Mouse (Mus musculus): ENCODE results near the gene Ppp1r14d. TPM values are rescaled to one million over a fixed set of nuclear protein-coding genes. Genes with fewer than 3 reads are reported as not detected.

Gene Ppp1r14d
- total RNA-seq, 2 experiments from 2014 or later, result not detected

DNA sequence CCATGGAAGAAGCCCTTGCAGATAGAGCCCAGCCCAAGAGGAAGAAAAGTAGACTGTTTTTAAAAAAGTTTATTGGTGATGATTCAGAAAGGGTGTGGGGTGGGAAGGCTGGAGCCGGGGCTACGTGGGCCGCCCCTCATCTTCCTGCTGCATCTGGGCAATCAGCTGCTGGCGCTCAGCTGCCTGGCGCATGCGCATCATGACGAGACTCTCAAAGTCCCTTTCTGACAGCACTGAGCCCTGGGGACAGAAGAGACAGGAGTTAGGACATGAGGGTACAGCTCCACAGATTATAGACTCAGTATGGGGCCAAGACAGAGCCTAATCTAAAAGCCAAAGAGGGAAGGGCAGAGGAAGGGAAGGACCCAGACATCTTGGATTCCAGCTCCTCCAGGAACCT lies 57.3 kb downstream of the Ppp1r14d start:
- DNase-seq, result no peak

- peak; percentile 41 for DNase-seq
Measured at GRCm38 (mm10) chr2:119171574-119171973, 58.1 kb downstream of the Ppp1r14d start.

DNA sequence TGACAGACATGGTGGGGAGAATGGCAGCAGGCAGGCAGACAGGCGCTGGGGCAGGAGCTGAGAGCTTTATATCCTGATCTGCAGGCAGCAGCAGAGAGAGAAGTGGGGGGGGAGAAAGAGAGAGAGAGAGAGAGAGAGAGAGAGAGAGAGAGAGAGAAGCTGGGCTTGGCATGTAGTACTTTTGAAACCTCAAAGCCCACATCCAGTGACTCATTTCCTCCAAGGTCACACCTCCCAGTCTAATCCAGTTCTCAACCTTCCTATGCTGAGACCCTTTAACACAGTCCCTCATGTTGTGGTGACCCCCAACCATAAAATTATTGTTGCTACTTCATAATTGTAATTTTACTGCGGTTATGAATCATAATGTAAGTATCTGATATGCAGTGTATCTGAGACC lies 59.4 kb downstream of the Ppp1r14d start:
- no peak for DNase-seq

Other genes with a start within 250 kb of the Ppp1r14d start
- 10 to 100 TPM; 17.7 TPM for gene Ccdc32, start 200.5 kb downstream of the Ppp1r14d start, total RNA-seq (2021)
- 1 to 10 TPM; 5.0 to 5.6 TPM for gene Rpusd2, start 195.1 kb downstream of the Ppp1r14d start, total RNA-seq (2021)
- 1 to 10 TPM; 7.5 to 9.8 TPM for gene Knl1, start 182.8 kb downstream of the Ppp1r14d start, total RNA-seq (2021)
- gene Rad51, start 117.1 kb downstream of the Ppp1r14d start, total RNA-seq (2021), result 1 to 10 TPM; 9.1 to 9.3 TPM
- 10 to 100 TPM; 77.3 to 78.7 TPM for gene Rmdn3, start 72.9 kb downstream of the Ppp1r14d start, total RNA-seq (2021)
- 10 to 100 TPM; 25.9 to 43.2 TPM for gene Gchfr, start 62.1 kb downstream of the Ppp1r14d start, total RNA-seq (2021)
- gene Gm14137, start 55.4 kb downstream of the Ppp1r14d start, total RNA-seq (2021), result under 1 TPM; 0.15 to 0.24 TPM
- 10 to 100 TPM; 25.1 to 33.8 TPM for gene Zfyve19, start 21.3 kb downstream of the Ppp1r14d start, total RNA-seq (2021)
- gene Dnajc17, start 21.1 kb downstream of the Ppp1r14d start, total RNA-seq (2021), result 10 to 100 TPM; 11.9 to 17.4 TPM
- 1 to 10 TPM; 4.2 to 4.7 TPM for gene Spint1, start 7.5 kb upstream of the Ppp1r14d start, total RNA-seq (2021)
- gene Rhov, start 41.4 kb upstream of the Ppp1r14d start, total RNA-seq (2021), result under 1 TPM; 0.27 to 0.36 TPM
- gene Vps18, start 58.8 kb upstream of the Ppp1r14d start, total RNA-seq (2021), result 10 to 100 TPM; 16.0 to 17.7 TPM
- gene Dll4, start 95.9 kb upstream of the Ppp1r14d start, total RNA-seq (2021), result 10 to 100 TPM; 16.4 to 18.4 TPM
- gene Chac1, start 121.3 kb upstream of the Ppp1r14d start, total RNA-seq (2021), result 1 to 10 TPM; 2.4 to 5.8 TPM
- 10 to 100 TPM; 16.1 to 21.0 TPM for gene Ino80, start 247.8 kb upstream of the Ppp1r14d start, total RNA-seq (2021)